Mouse (Mus musculus): Measurements from ENCODE around the gene Itgb1. TPM values are rescaled to one million over a fixed set of nuclear protein-coding genes. Genes with fewer than 3 reads are reported as not detected.

Gene Itgb1
- polyA plus RNA-seq, 1 experiment from 2014 or later: 149 TPM

- Histone ChIP-seq H3K27ac (ENCODE audit: low read depth, low read length) (no peak overlapping the region), H3K4me1 (replicated peaks; ENCODE audit: control insufficient read depth, insufficient read depth, low read length) (no peaks in the 10 kb centered on the region), H3K9me3 (ENCODE audit: control insufficient read depth, low read length) (no peaks in the 10 kb centered on the region), H3K27me3 (ENCODE audit: control insufficient read depth, insufficient read depth, low read length) (no peaks in the 10 kb centered on the region), H3K4me2 (ENCODE audit: low read depth, low read length, severe bottlenecking) (no peak overlapping the region), H3K9ac (ENCODE audit: low read length) (no peak overlapping the region), H3K4me3 (ENCODE audit: low read depth, low read length) (no peak overlapping the region), H3K36me3 (ENCODE audit: control insufficient read depth, insufficient read depth, low read length) (no peaks in the 10 kb centered on the region)
- ATAC-seq (replicated peaks; ENCODE audit: low FRiP score) (no peak), DNase-seq (ENCODE audit: low spot score) (no peak)
- 97% methylated on average over 1 of the region's 1 CpGs for WGBS
These were observed 11.4 kb downstream of the Itgb1 start for GRCm38 (mm10) chr8:128696701-128697397.

GRCm38 (mm10) chr8:128697945-128698344 lies 12.5 kb downstream of the Itgb1 start:
- ATAC-seq (replicated peaks; ENCODE audit: low FRiP score): no peak
- H3K27me3 ChIP-seq (ENCODE audit: control insufficient read depth, insufficient read depth, low read length): no peaks in the 10 kb centered on the region
- no peaks in the 10 kb centered on the region for H3K36me3 ChIP-seq (ENCODE audit: control insufficient read depth, insufficient read depth, low read length)
- H3K9me3 ChIP-seq (ENCODE audit: control insufficient read depth, low read length): no peaks in the 10 kb centered on the region
- H3K27ac ChIP-seq (ENCODE audit: low read depth, low read length): no peak overlapping the region
- H3K4me3 ChIP-seq (ENCODE audit: low read depth, low read length): no peak overlapping the region
- no peaks in the 10 kb centered on the region for H3K4me1 ChIP-seq (replicated peaks; ENCODE audit: control insufficient read depth, insufficient read depth, low read length)
- H3K4me2 ChIP-seq (ENCODE audit: low read depth, low read length, severe bottlenecking): no peak overlapping the region
- no peak for DNase-seq (ENCODE audit: low spot score)
- WGBS: 88% methylated on average over 3 of the region's 3 CpGs
- no peak overlapping the region for H3K9ac ChIP-seq (ENCODE audit: low read length)

- Histone ChIP-seq H3K4me2 (ENCODE audit: low read depth, low read length, severe bottlenecking) (no peak overlapping the region), H3K36me3 (ENCODE audit: control insufficient read depth, insufficient read depth, low read length) (no peaks in the 10 kb centered on the region; the same call in 1 of the 2 replicates), H3K9ac (ENCODE audit: low read length) (no peak overlapping the region), H3K4me1 (replicated peaks; ENCODE audit: control insufficient read depth, insufficient read depth, low read length) (no peaks in the 10 kb centered on the region), H3K4me3 (ENCODE audit: low read depth, low read length) (no peak overlapping the region), H3K27me3 (ENCODE audit: control insufficient read depth, insufficient read depth, low read length) (no peaks in the 10 kb centered on the region), H3K27ac (ENCODE audit: low read depth, low read length) (no peak overlapping the region), H3K9me3 (ENCODE audit: control insufficient read depth, low read length) (no peaks in the 10 kb centered on the region)
- WGBS: 86% methylated on average over 1 of the region's 1 CpGs
- no peak for ATAC-seq (replicated peaks; ENCODE audit: low FRiP score)
- no peak for DNase-seq (ENCODE audit: low spot score)
These were observed 18.9 kb downstream of the Itgb1 start for GRCm38 (mm10) chr8:128704376-128704775.

- Histone ChIP-seq H3K9ac (ENCODE audit: low read length) (no peak overlapping the region), H3K4me2 (ENCODE audit: low read depth, low read length, severe bottlenecking) (no peak overlapping the region), H3K4me1 (replicated peaks; ENCODE audit: control insufficient read depth, insufficient read depth, low read length) (no peaks in the 10 kb centered on the region), H3K27ac (ENCODE audit: low read depth, low read length) (no peak overlapping the region), H3K36me3 (ENCODE audit: control insufficient read depth, insufficient read depth, low read length) (no peaks in the 10 kb centered on the region; the same call in 1 of the 2 replicates), H3K4me3 (ENCODE audit: low read depth, low read length) (no peak overlapping the region), H3K27me3 (ENCODE audit: control insufficient read depth, insufficient read depth, low read length) (no peaks in the 10 kb centered on the region), H3K9me3 (ENCODE audit: control insufficient read depth, low read length) (no peaks in the 10 kb centered on the region)
- 98% methylated on average over 2 of the region's 2 CpGs for WGBS
- no peak for ATAC-seq (replicated peaks; ENCODE audit: low FRiP score)
- no peak for DNase-seq (ENCODE audit: low spot score)
These were observed 19.4 kb downstream of the Itgb1 start for GRCm38 (mm10) chr8:128704836-128705235.

- Histone ChIP-seq H3K9me3 (ENCODE audit: control insufficient read depth, low read length) (no peaks in the 10 kb centered on the region), H3K27ac (ENCODE audit: low read depth, low read length) (no peak overlapping the region), H3K4me1 (replicated peaks; ENCODE audit: control insufficient read depth, insufficient read depth, low read length) (no peaks in the 10 kb centered on the region), H3K27me3 (ENCODE audit: control insufficient read depth, insufficient read depth, low read length) (no peaks in the 10 kb centered on the region), H3K4me3 (ENCODE audit: low read depth, low read length) (no peak overlapping the region), H3K36me3 (ENCODE audit: control insufficient read depth, insufficient read depth, low read length) (peaks cover 4% of the 10 kb centered on the region; the same call in 1 of the 2 replicates), H3K4me2 (ENCODE audit: low read depth, low read length, severe bottlenecking) (no peak overlapping the region), H3K9ac (ENCODE audit: low read length) (no peak overlapping the region)
- 51% methylated on average over 3 of the region's 3 CpGs for WGBS
- ATAC-seq (replicated peaks; ENCODE audit: low FRiP score) (0 out of 2 replicates have a peak, but pooled peaks have one; percentile 75), DNase-seq (ENCODE audit: low spot score) (peak; percentile 82)
These were observed 23.8 kb downstream of the Itgb1 start for GRCm38 (mm10) chr8:128709261-128709660.

- Histone ChIP-seq H3K9ac (ENCODE audit: low read length) (no peak overlapping the region), H3K9me3 (ENCODE audit: control insufficient read depth, low read length) (no peaks in the 10 kb centered on the region), H3K36me3 (ENCODE audit: control insufficient read depth, insufficient read depth, low read length) (peaks cover 14% of the 10 kb centered on the region), H3K4me3 (ENCODE audit: low read depth, low read length) (no peak overlapping the region), H3K4me2 (ENCODE audit: low read depth, low read length, severe bottlenecking) (no peak overlapping the region), H3K4me1 (replicated peaks; ENCODE audit: control insufficient read depth, insufficient read depth, low read length) (no peaks in the 10 kb centered on the region), H3K27me3 (ENCODE audit: control insufficient read depth, insufficient read depth, low read length) (no peaks in the 10 kb centered on the region), H3K27ac (ENCODE audit: low read depth, low read length) (no peak overlapping the region)
- DNase-seq (ENCODE audit: low spot score) (no peak), ATAC-seq (replicated peaks; ENCODE audit: low FRiP score) (no peak)
These were observed 30.7 kb downstream of the Itgb1 start for GRCm38 (mm10) chr8:128716184-128716583.

GRCm38 (mm10) chr8:128724819-128725218 lies 39.4 kb downstream of the Itgb1 start:
- 61% methylated on average over 1 of the region's 1 CpGs for WGBS
- no peak for DNase-seq (ENCODE audit: low spot score)

GRCm38 (mm10) chr8:128727213-128727612 lies 41.8 kb downstream of the Itgb1 start:
- ATAC-seq (replicated peaks; ENCODE audit: low FRiP score): no peak
- Histone ChIP-seq H3K4me1 (replicated peaks; ENCODE audit: control insufficient read depth, insufficient read depth, low read length) (no peaks in the 10 kb centered on the region), H3K36me3 (ENCODE audit: control insufficient read depth, insufficient read depth, low read length) (peaks cover 7% of the 10 kb centered on the region; the same call in 1 of the 2 replicates), H3K9ac (ENCODE audit: low read length) (no peak overlapping the region), H3K27me3 (ENCODE audit: control insufficient read depth, insufficient read depth, low read length) (no peaks in the 10 kb centered on the region), H3K27ac (ENCODE audit: low read depth, low read length) (no peak overlapping the region), H3K4me2 (ENCODE audit: low read depth, low read length, severe bottlenecking) (no peak overlapping the region), H3K9me3 (ENCODE audit: control insufficient read depth, low read length) (no peaks in the 10 kb centered on the region), H3K4me3 (ENCODE audit: low read depth, low read length) (no peak overlapping the region)
- no peak for DNase-seq (ENCODE audit: low spot score)
- 87% methylated on average over 1 of the region's 1 CpGs for WGBS

More at GRCm38 (mm10) chr8:128724819-128725218, 39.4 kb downstream of the Itgb1 start:
- peak; percentile 61; the same call in 1 of the 2 replicates for ATAC-seq (replicated peaks; ENCODE audit: low FRiP score)
- no peak overlapping the region for H3K4me2 ChIP-seq (ENCODE audit: low read depth, low read length, severe bottlenecking)
- H3K27ac ChIP-seq (ENCODE audit: low read depth, low read length): no peak overlapping the region
- H3K9me3 ChIP-seq (ENCODE audit: control insufficient read depth, low read length): no peaks in the 10 kb centered on the region
- no peak overlapping the region for H3K9ac ChIP-seq (ENCODE audit: low read length)
- H3K36me3 ChIP-seq (ENCODE audit: control insufficient read depth, insufficient read depth, low read length): peaks cover 10% of the 10 kb centered on the region
- no peaks in the 10 kb centered on the region for H3K4me1 ChIP-seq (replicated peaks; ENCODE audit: control insufficient read depth, insufficient read depth, low read length)
- no peaks in the 10 kb centered on the region for H3K27me3 ChIP-seq (ENCODE audit: control insufficient read depth, insufficient read depth, low read length)
- no peak overlapping the region for H3K4me3 ChIP-seq (ENCODE audit: low read depth, low read length)

GRCm38 (mm10) chr8:128732254-128732653 lies 46.8 kb downstream of the Itgb1 start:
- ATAC-seq (replicated peaks; ENCODE audit: low FRiP score) (no peak), DNase-seq (ENCODE audit: low spot score) (no peak)
- Histone ChIP-seq H3K36me3 (ENCODE audit: control insufficient read depth, insufficient read depth, low read length) (no peaks in the 10 kb centered on the region; the same call in 1 of the 2 replicates), H3K4me1 (replicated peaks; ENCODE audit: control insufficient read depth, insufficient read depth, low read length) (no peaks in the 10 kb centered on the region), H3K27me3 (ENCODE audit: control insufficient read depth, insufficient read depth, low read length) (no peaks in the 10 kb centered on the region), H3K27ac (ENCODE audit: low read depth, low read length) (no peak overlapping the region), H3K9me3 (ENCODE audit: control insufficient read depth, low read length) (no peaks in the 10 kb centered on the region), H3K4me3 (ENCODE audit: low read depth, low read length) (no peak overlapping the region), H3K9ac (ENCODE audit: low read length) (no peak overlapping the region), H3K4me2 (ENCODE audit: low read depth, low read length, severe bottlenecking) (no peak overlapping the region)
- WGBS: 52% methylated on average over 2 of the region's 2 CpGs
